Comparison of ENCODE assay signal across 9 mouse cellular contexts in genomic region chr8:124286461-124287124, GRCm38 (mm10). TPM values are rescaled to one million over a fixed set of nuclear protein-coding genes. Genes with fewer than 3 reads are reported as not detected.
DNase-seq lines count a peak whose midpoint lies in the region; ATAC-seq and TF ChIP-seq lines count a peak whose summit lies in the region.
"Had no signal": no experiment of that assay in that cellular context is flagged by ENCODE, and none has a peak within 500 bp of the region (broad histone marks: within the 10 kb centered on the region; RNA-seq: fewer than 3 reads in every experiment).

No protein-coding gene starts in this region.

- peak; percentile 46 for DNase-seq in layer of hippocampus, adult 11-12 months (ENCODE audit: low spot score)
- DNase-seq in layer of hippocampus, postnatal 25 days (ENCODE audit: extremely low spot score in 1 of 2, low spot score in 1 of 2): no peak
- DNase-seq in embryo, embryonic 10 days (ENCODE audit: low spot score): peak; percentile 65
- DNase-seq in retina, embryonic 14.5 days (ENCODE audit: low spot score): peak; percentile 57
- no peak for DNase-seq in gastrocnemius, postnatal 25 days
- DNase-seq in heart, adult 8-10 months (ENCODE audit: low spot score): no peak

- H3K4me3 ChIP-seq in intestine, postnatal 0 days (ENCODE audit: low read depth, low read length): no peak overlapping the region

- no peak overlapping the region for H3K27ac ChIP-seq in intestine, postnatal 0 days (ENCODE audit: low read depth, low read length)

- TF ChIP-seq CTCF in intestine, postnatal 0 days (IDR thresholded peaks at IDR 0.05; ENCODE audit: low read depth): peak; percentile 68

- H3K9me3 ChIP-seq in intestine, postnatal 0 days (ENCODE audit: control insufficient read depth): no peaks in the 10 kb centered on the region

- H3K36me3 ChIP-seq in intestine, postnatal 0 days (ENCODE audit: control insufficient read depth, insufficient read depth): no peaks in the 10 kb centered on the region

- H3K4me2 ChIP-seq in intestine, postnatal 0 days (replicated peaks; ENCODE audit: low read depth): no peak overlapping the region

- H3K4me1 ChIP-seq in intestine, postnatal 0 days (replicated peaks; ENCODE audit: control insufficient read depth, insufficient read depth, low read length): peaks cover 4% of the 10 kb centered on the region; the same call in 1 of the 2 replicates

- WGBS in intestine, postnatal 0 days: 59% methylated on average over 4 of the region's 4 CpGs

- no peaks in the 10 kb centered on the region for H3K27me3 ChIP-seq in intestine, postnatal 0 days (replicated peaks; ENCODE audit: control insufficient read depth, insufficient read depth, low read length)
- H3K27me3 ChIP-seq: Patski had no signal

- no peak overlapping the region for H3K9ac ChIP-seq in intestine, postnatal 0 days (ENCODE audit: low read depth, low read length)

- peak; percentile 42 for ATAC-seq in intestine, postnatal 0 days
- no peak for ATAC-seq in erythroid progenitor cell, adult 5-6 weeks (replicated peaks; ENCODE audit: low FRiP score, poor library complexity, severe bottlenecking)
- ATAC-seq: Patski had no signal

RNA-seq across cellular contexts. Expression of gene Galnt2, which starts 55.4 kb away (rescaled TPM):
- total RNA-seq in layer of hippocampus, postnatal 25 days (2021): 10 to 100 TPM; 35.5 to 45.9 TPM
- 44.0 and 48.7 TPM in 2 replicates for polyA plus RNA-seq in intestine, postnatal 0 days (2015; fragmentation: Nextera tagmentation; extraction: Ambion mirVana)
- 25.2 TPM in 1 of 2 replicates, not detected in the other for total RNA-seq in erythroid progenitor cell, adult 5-6 weeks (2015; ENCODE audit: low replicate concordance)
- 15.5 TPM in 1 of 2 replicates, not detected in the other for total RNA-seq in erythroid progenitor cell, adult 5-6 weeks (2017; ENCODE audit: low replicate concordance)
- total RNA-seq in gastrocnemius, postnatal 25 days (2021): 10 to 100 TPM; 30.7 to 39.0 TPM
- total RNA-seq in heart, adult 8-10 months (2022): 10 to 100 TPM; 32.0 to 40.3 (median 33.8) TPM

Comparison
In these comparisons a context has a peak if more than half of its experiments do, and no peak if none do; other contexts are left out.
1. DNase-seq: peak in layer of hippocampus, adult 11-12 months (single experiment), embryo, embryonic 10 days (single experiment) and retina, embryonic 14.5 days (single experiment); none in layer of hippocampus, postnatal 25 days (0 of 2), gastrocnemius, postnatal 25 days (single experiment) and heart, adult 8-10 months (single experiment).